Mouse (Mus musculus): Measurements from ENCODE around the gene Gldc.
"Not testable (repeated sequence)": the region's sequence is repeated elsewhere in the genome, so short reads cannot be mapped to it uniquely, and the experiment has no call there.

Gene Gldc

DNA sequence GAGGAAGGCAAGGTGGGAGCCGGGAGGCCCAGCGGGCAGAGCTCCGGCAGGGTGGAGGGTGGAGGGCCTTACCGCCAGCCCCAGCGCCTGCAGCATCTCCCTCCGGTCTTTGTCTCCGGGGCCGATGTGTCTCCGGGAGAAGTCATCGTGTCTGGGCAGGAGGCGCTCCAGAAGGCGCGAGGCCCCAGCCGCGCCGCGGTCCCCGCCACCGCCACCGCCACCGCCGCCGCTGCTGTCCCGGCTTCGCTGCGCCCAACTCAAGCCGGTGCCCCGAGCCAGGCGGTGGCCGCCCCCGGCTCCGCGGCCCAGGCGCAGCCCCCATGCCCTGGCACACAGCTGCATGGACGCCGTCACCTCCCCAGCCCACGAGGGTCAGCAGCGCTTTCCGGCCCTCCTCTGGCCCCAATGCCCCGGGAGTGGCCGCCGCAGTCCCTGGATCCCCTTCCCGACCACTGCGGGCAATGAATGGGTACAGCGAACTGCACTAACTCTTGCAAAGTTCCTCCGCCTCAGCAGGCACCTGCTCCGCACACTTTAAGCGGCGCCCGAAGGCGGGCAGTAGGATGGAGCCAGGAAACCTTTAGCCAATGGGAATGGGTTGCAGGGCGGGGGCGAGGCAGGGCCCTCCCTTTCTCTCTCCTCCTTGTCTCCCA lies at the start of gene Gldc:
Gene Gldc (minus strand): TSS at position 511 of the 653 bp plus-strand sequence.
- in situ Hi-C loops (cut with MboI, MseI), result no loop called here

DNA sequence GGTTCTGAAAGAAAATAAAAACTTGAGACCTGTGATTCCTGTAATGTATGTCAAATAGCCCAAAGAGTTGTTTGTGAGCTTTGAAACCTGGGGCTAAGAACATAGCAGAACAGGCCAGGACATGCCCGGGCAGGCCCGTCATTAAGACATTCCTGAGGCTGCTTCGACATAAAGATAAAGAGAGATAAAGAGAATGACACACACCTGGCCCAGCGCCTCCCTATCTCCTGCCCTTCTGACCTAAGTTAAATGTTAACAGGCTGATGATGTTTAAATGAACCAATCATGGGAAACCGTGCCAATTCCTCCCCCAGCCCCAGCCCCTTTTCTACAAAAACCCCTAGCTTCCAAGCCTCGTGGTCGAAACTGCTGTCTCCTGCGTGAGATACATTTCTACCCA lies 47.4 kb upstream of the Gldc start:
- in situ Hi-C loops (cut with MboI, MseI), result not testable (repeated sequence)

DNA sequence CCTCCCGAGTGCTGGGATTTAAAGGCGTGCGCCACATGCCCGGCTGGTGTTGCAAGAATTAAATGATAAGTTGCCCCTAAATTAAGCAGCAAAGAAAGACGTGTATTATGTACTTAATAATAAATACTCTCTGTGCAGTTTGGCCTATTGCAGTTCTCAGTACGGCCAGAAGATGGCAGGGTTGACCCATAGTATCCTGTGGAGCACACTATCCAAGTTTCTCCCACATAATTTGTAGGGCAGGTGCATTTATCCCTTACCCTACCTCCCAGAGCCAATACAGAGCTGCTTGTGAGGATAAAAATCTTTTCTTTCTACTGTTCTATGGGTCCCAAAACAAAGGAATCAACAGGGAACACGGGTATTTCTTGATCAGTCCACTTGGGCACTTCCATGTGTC lies 42.1 kb upstream of the Gldc start:
- in situ Hi-C loops (cut with MboI, MseI), result no loop called here

DNA sequence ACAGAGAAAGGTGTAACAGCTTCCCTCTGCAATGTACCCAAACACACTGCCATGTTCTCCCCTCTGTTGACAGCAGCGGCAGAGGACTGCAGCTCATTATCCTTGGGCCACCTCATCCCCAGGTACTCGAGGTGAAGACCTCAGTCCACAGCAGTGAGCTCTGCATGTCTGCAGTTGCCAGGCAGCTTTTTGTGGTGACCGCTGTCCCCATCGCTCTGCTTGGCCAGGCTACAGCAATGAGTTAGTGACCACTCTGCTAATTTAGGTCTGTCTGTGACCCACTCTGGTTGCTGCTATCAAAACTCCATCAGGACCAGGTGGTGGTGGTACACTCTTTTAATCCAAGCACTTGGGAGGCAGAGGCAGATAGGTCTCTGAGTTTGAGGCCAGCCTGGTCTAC lies 41.0 kb upstream of the Gldc start:
- in situ Hi-C loops (cut with MboI, MseI), result no loop called here

DNA sequence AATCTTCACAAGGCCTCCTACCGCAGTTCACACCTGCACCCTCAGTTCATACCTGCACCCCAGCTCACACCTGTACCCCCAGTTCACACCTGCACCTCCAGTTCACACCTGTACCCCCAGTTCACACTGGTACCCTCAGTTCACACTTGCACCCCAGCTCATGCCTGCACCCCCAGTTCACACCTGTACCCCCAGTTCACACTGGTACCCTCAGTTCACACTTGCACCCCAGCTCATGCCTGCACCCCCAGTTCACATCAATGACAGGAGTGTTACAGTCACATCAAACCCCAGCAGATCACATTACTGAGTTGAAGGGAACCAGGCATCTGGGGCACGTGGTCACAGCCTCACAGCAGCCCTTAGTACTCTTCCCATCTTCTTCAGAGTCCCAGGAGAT lies 40.5 kb upstream of the Gldc start:
- in situ Hi-C loops (cut with MboI, MseI), result not testable (repeated sequence)

DNA sequence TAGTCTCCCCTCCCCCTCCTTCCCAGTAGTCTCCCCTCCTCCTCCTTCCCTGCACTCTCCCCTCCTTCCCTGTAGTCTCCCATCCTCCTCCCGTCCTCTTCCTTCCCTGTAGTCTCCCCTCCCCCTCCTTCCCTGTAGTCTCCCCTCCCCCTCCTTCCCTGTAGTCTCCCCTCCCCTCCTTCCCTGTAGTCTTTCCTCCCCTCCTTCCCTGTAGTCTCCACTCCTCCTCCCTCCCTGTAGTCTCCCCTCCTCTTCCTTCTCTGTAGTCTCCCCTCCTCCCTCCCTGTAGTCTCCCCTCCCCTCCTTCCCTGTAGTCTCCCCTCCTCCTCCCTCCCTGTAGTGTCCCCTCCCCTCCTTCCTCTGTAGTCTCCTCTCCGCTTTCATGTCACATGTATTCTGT lies 38.8 kb upstream of the Gldc start:
- in situ Hi-C loops (cut with MboI, MseI), result no loop called here

DNA sequence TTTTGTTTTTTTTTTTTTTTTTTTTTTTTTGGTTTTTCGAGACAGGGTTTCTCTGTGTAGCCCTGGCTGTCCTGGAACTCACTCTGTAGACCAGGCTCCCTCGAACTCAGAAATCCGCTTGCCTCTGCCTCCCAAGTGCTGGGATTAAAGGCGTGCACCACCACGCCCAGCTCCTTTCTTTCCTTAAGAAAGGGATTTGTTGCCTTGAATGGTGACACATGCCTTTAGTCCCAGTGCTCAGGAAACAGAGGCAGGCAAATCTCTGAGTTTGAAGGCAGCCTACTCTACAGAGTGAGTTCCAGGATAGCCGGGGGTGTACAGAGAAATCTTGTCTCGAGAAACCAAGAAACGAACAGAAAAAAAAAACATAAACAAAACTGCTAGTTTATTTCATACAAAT lies 33.8 kb upstream of the Gldc start:
- in situ Hi-C loops (cut with MboI, MseI), result loop anchor here (5.0 kb wide), 2 partner anchors 42 to 387 kb away; no protein-coding TSS in a partner anchor

DNA sequence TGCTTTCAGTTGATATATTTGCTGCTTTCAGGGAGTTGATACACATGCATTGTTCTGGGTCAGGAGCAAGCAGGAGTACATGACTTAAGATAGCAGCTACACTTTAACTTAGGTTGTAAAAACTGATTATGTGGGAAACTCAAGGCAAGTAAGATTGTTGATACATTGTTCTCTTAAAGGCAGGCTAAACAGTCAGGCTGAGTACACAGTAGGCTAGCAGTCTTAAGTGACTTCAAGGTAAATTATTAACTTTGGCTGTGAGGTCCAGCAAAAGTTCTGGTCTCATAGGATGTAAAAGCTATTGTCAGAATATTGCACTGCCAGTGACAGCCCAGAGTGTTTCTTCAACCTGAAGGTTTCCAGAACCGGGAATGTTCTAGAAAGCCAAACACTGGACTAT lies 31.8 kb upstream of the Gldc start:
- in situ Hi-C loops (cut with MboI, MseI), result loop anchor here (5.0 kb wide), 2 partner anchors 40 to 385 kb away; no protein-coding TSS in a partner anchor

DNA sequence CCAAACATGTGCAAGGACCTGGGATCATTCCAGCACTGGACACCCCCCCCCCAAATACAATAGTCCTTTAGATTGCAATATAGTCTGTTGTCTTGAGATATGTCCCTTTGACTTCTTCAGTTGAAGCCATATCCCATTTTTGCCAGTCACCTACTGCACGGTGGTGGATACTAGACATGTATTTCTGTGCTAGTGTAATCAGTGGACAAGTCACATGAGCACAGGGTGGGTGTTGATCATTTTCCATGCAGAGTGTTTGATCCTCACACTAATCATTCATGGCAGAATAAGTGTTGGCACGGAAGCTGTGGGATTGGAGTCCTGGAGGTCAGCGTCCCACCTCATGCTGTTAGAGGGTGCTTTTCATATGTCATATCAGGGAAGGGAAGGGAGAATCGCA lies 30.6 kb upstream of the Gldc start:
- in situ Hi-C loops (cut with MboI, MseI), result loop anchor here (5.0 kb wide), 2 partner anchors 39 to 384 kb away; no protein-coding TSS in a partner anchor

DNA sequence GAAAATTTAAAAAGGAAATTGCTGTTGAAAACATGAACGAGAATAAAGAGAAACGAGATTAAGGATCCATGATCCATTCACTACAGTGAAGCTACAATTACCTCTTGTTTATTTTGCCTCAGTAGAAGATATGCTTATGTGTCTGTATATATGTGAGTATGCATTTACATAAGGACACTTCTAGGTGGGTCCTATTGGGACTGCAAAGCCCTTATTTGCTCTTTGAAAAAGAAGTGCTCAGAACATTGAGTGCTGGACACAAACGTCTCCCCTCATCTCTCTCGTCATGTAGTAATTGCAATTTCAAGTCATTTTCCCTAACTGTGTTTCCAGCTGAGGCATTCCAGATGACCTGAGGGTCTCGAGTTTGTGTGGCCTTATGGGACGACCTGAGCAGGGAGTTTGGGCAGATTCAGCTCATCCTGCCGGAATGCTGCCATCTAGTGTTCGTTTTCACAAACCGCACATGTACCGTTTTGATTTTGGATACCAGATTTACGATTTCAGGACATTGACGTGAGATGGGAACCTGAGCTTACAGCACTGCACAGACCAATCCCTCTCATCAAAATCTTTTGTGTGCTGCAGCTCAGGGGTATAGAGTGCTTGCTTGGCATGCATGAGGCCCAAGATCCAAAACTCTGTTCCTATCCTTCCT lies 30.1 kb upstream of the Gldc start:
- in situ Hi-C loops (cut with MboI, MseI), result loop anchor here (5.0 kb wide), 2 partner anchors 38 to 383 kb away; no protein-coding TSS in a partner anchor

DNA sequence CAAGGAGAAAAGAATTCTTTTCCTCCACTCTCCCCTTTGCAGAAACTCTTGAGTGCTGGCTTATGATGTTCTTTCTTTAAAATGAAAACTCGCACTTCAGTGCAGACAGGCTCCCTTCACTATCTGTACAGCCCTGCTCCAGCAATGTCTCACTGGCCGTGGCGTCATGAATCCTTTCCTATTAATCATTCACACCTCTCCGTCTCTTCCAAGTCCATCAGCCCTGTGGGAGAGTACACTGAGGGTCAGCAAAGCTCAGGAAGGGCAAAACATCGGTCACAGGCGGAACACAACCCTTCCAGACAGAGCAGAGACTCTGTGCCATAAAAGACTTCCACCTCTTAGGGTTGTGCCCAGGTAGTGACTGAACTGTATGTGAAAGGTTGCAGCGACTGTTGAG lies 26.9 kb upstream of the Gldc start:
- in situ Hi-C loops (cut with MboI, MseI), result no loop called here

DNA sequence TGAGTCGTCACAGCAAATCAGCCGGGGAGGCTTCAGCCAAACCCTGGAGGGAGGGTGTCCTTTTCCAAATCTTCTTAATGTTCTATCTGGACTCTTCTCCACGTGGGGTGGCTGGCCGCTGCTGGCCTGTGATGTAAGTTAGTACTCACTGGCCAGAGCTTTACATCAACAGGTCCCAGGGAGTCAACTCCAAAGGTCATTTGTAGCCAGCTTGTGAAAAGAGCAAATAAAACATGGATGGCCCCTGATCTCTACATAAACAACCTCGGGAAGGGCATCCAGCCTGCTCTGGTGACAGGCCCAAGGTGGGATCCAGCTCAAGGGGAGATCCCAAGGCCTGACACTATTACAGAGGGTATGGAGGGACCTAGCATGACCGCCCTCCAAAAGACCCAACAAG lies 19.8 kb upstream of the Gldc start:
- in situ Hi-C loops (cut with MboI, MseI), result no loop called here

DNA sequence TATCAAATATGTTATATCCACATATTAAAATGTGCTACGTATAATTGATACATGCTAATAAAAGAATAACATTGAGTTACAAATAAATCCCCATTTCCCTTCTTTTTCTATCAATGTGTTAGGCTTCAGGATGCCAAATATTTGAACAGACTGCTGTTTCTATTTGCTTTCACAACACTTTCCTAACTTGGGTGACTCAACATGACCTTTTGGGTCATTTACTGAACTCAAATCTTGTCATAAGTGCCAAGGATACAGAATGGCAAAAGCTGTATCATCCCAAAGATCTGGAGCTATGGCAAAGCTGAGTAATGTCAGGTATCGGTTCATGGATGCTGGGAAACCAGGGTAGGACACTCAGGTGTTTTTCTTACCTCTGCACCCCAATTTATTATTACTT lies 12.0 kb upstream of the Gldc start:
- in situ Hi-C loops (cut with MboI, MseI), result no loop called here

DNA sequence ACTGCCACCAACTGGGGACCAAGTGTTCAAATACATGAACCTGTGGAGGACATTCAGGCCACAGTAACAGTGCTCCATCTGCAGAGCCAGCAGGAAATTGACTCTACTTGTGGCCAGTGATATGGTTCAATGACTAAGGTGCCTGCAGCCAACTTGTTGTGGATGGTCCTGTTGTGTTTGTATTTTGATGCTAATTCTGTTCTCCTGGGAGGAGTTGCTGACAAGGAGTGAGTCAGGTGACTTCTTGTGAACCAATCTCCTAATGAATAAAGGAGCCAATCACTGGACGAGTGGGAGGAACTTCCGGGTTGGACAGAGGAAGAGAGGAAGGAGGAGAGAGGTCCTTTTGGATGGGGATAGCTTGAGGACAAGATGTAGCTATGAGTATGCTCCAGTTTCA lies 10.3 kb upstream of the Gldc start:
- in situ Hi-C loops (cut with MboI, MseI), result no loop called here

DNA sequence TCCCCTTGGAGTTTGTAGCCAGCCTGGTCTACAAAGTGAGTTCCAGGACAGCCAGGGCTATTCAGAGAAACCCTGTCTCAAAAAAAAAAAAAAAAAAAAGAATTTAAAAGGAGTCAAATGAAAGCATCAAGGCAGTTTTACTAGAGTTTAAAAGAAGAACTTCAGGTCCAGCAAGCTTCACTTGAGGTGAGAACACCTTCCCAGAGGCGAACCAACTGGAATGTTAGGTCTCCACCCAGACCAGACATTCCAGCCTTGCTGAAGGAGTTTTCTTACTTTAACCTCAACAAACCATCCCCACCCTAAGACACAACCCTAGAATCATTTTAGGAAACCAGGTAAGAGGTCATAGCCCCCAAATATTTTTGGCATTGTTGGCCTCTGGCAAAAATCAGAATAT lies 4.8 kb upstream of the Gldc start:
- in situ Hi-C loops (cut with MboI, MseI), result no loop called here

DNA sequence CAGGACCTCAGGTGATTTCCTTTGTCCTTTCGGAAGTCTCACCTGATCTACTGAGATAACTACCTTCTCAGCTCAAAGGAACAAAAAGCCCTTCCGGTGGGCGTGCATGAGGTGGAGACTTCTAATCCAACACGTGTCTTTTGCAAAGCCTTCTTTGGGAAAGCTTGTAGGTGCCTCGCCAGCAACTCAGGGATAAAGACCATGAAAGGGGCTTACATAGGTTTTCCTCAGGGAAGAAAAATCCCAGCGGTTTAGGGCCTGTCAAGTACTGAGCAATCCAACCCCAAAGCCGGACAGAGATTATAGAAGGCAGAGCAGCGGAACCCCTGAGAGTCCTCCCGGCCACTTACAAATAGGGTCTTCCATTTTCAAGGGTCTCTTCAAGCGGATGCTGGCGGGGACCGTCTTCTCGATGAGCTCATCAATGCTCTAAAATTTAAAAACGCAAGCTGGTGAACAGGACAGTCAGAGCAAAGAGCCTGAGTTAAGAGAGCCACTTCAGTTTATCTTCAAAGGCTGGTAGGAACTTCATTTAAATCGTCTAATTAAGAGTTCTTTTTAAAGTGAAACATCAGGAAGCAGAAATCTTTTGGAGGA lies 1.1 kb downstream of the Gldc start:
- in situ Hi-C loops (cut with MboI, MseI), result no loop called here

DNA sequence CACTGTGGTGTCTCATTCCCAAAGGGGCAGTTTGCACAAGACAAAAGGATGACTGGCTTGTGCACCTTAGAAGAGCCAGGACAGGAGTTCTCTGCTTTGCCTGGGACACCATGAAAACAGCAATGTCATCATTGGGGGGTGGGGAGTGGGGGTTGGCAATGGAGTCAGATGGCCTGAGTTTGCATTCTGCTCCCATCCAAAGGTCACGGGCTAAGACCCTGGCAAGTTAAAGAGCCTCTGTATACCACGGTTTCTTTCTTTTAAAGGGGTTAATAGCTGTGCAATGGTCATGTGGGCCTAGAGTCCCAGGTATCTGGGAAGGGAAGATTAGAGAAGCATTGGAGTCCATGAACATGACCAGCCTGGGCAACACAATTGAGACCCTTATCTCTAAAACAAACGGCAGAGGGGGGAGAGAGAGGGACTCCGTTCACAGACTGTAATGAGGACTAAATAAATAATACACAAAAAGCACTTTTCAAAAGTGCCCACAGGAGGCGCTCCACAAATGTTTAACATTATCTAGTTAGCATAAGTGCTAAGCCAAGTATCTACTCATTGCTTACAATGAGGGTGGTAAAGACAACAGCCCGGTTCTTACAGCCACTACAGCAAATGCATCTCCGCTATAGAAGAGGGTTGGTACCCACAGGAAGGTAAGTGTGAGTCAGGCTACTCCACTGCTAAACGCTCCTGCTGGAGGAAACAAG lies 3.7 kb downstream of the Gldc start:
- in situ Hi-C loops (cut with MboI, MseI), result no loop called here

DNA sequence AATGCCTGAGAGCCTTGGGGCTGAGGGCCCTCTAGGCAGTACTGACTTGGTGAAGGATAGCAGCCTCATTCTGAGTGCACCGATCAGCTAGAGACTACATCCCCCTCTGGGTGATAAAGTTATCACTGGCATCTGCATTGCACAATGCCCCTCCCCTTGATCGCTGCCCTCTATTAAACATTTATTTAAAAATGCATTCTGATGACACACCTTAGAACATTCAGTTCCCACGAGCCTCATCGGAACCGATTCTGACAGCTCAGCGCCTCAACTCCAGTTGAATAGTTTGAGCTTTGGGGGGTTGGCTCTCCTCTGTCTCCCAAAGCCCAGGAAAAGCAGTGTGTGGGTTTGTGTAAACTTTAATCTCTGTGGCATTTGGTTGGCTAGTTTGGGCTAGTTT lies 4.9 kb downstream of the Gldc start:
- in situ Hi-C loops (cut with MboI, MseI), result no loop called here

DNA sequence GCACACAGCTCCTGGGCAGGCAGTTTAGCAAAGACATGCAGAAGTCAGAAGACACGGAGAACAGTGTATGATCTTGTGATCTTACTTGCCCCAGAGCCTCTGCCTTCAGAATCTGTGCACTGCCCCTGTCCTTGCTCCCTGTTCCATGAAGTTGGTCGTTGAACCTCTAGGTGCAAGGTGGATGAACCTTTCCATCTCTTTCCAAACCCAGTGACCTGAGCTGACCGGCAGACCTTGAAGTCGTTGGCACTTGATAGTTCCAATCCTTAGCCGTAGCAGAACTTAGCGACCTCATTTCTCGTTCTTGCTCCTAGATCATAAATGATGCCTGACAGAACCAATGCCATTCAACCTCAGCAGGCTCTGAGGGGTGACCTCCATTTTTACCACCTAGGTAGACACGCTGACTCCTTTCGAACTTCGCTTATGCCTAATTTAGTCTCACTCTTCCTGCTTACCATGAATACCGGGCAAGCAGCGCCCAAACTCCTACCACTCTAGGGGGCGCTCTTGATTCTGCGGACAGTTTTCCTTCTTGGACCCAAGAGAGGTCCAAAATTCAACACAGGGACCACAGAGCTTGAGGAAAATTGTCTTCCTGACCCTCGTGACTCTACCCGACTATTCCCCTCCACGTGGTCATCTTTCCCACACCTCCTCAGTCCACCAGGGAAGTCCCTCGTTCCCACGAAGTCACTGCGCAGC lies 8.3 kb downstream of the Gldc start:
- in situ Hi-C loops (cut with MboI, MseI), result loop anchor here in 1 of 2 experiments (5.0 kb wide), 1 partner anchor 40 kb away; no protein-coding TSS in a partner anchor

DNA sequence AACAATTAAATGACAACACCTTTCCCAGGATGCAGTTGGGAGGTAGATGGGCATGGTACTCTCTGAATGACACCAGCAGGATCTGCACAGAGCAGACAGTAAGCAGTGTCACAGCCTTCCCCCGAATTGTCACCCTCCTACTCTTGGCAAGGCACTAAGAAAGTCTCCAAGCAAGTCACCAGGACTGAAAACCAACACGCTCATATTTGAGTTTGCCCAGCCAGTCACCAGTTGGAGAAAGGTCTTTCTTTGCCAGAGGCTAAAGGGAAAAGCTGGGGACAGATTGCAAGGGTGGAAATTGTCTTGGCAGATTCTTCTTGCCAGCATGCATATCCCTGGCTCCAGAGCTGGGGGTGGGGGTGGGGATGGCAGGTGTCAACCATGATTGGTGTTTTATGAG lies 11.0 kb downstream of the Gldc start:
- in situ Hi-C loops (cut with MboI, MseI), result no loop called here

DNA sequence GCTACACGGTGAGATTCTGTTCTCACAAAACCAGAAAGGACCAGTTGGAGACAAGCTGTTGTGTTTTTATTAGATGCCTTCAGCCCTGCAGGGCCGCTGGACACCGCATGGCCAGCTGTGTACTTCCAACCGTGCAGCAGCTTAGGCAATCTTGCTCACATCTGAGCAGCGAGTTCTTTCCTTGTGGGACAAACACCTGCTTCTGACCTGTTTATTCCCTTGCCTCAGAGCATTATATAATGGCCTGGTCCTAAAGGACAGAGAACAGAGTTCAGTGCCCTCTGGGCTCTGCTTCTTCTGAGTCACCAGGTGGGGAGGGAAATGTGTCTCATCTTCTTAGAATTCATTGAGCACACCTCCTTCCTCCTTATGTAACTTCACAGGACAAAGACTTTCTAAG lies 12.4 kb downstream of the Gldc start:
- in situ Hi-C loops (cut with MboI, MseI), result no loop called here

DNA sequence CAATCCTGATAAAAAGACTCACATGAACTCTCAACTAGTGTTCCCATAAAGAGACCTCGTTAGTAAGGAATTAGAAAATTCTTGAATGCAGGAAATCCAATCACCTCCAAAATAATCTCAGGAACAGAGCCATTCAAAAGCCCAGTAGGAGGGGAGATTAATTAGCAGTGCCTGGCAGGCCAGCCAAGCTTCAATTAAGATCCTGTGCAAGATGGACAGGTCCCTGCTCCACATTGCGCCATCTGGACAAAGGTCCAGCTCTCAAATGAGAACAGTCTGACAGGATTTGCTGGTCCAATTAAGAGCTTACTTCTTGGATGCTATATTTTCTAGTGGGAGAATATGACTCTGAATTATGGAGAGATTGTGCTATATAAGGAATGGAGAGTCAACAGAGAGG lies 15.2 kb downstream of the Gldc start:
- in situ Hi-C loops (cut with MboI, MseI), result no loop called here
